Comparison of ENCODE assay signal across 14 mouse cellular contexts in the genomic region with DNA sequence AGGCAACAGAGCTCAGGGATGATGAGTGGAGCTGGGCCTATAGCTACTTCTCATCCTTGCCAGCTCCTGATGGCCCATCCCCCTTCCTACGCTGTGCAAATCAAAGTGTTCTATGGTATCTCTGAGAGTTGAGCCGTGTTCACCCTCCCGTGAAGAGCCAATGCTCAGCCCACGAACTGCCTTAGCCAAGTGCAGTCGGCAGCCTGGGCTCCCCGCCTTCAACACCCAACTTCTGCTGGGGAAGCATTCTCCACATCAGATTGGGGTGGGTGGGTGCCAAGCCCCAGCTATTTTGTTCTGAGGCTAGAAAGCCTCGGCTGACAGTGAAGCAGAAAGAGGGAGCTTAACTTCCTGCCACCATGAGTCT. TPM values are rescaled to one million over a fixed set of nuclear protein-coding genes. Genes with fewer than 3 reads are reported as not detected.
DNase-seq lines count a peak whose midpoint lies in the region; ATAC-seq lines count a peak whose summit lies in the region.
"Had no signal": no experiment of that assay in that cellular context is flagged by ENCODE, and none has a peak within 500 bp of the region (broad histone marks: within the 10 kb centered on the region; RNA-seq: fewer than 3 reads in every experiment).

No protein-coding gene starts in this region.

- no peak overlapping the region for H3K27ac ChIP-seq in kidney, embryonic 16.5 days (ENCODE audit: low read length)
- H3K27ac ChIP-seq in kidney, embryonic 15.5 days, result no peak overlapping the region
- H3K27ac ChIP-seq: limb, embryonic 13.5 days had no signal

- 55% methylated on average over 7 of the region's 7 CpGs for WGBS in kidney, embryonic 16.5 days
- 56% methylated on average over 7 of the region's 7 CpGs for WGBS in kidney, embryonic 15.5 days

- H3K4me1 ChIP-seq in kidney, embryonic 16.5 days (ENCODE audit: insufficient read depth, low read length), result peaks cover 4% of the 10 kb centered on the region
- peaks cover 14% of the 10 kb centered on the region for H3K4me1 ChIP-seq in kidney, embryonic 15.5 days

- ATAC-seq in kidney, embryonic 16.5 days (ENCODE audit: low FRiP score, low TSS enrichment), result 0 out of 2 replicates have a peak, but pooled peaks have one; percentile 31
- ATAC-seq in kidney, embryonic 15.5 days (replicated peaks; ENCODE audit: low FRiP score), result no peak
- peak; percentile 92 for ATAC-seq in frontal cortex, adult (ENCODE audit: low TSS enrichment)

- H3K36me3 ChIP-seq in kidney, embryonic 16.5 days (ENCODE audit: insufficient read depth, low read length), result no peaks in the 10 kb centered on the region
- no peaks in the 10 kb centered on the region for H3K36me3 ChIP-seq in kidney, embryonic 15.5 days
- H3K36me3 ChIP-seq: limb, embryonic 13.5 days had no signal

- H3K9ac ChIP-seq in kidney, embryonic 16.5 days (replicated peaks; ENCODE audit: low read length), result no peak overlapping the region
- H3K9ac ChIP-seq in kidney, embryonic 15.5 days, result no peak overlapping the region
- H3K9ac ChIP-seq: limb, embryonic 13.5 days had no signal

- no peaks in the 10 kb centered on the region for H3K9me3 ChIP-seq in kidney, embryonic 16.5 days (ENCODE audit: low read length)
- no peaks in the 10 kb centered on the region for H3K9me3 ChIP-seq in kidney, embryonic 15.5 days (replicated peaks)
- H3K9me3 ChIP-seq: limb, embryonic 13.5 days had no signal

- no peak overlapping the region for H3K4me2 ChIP-seq in kidney, embryonic 16.5 days (replicated peaks; ENCODE audit: low read depth, low read length)
- no peak overlapping the region for H3K4me2 ChIP-seq in kidney, embryonic 15.5 days
- H3K4me2 ChIP-seq: heart, embryonic 11.5 days; limb, embryonic 13.5 days had no signal

- peak; percentile 54 to 60 for DNase-seq in layer of hippocampus, postnatal 36 days
- peak; percentile 65 to 77 for DNase-seq in right cerebral cortex, postnatal 36 days (ENCODE audit: low spot score in 2 of 2)
- DNase-seq in adrenal gland, adult 8-10 months, result no peak
- DNase-seq in embryo, embryonic 10 days (ENCODE audit: low spot score), result no peak
- DNase-seq in heart, postnatal 4 days, result no peak
- DNase-seq: lung, adult 2 months had no signal

- no peaks in the 10 kb centered on the region for H3K27me3 ChIP-seq in kidney, embryonic 16.5 days (ENCODE audit: insufficient read depth, low read length)
- no peaks in the 10 kb centered on the region for H3K27me3 ChIP-seq in kidney, embryonic 15.5 days
- H3K27me3 ChIP-seq: limb, embryonic 13.5 days had no signal

- no peak overlapping the region for H3K4me3 ChIP-seq in kidney, embryonic 16.5 days (ENCODE audit: low read length)
- no peak overlapping the region for H3K4me3 ChIP-seq in kidney, embryonic 15.5 days (replicated peaks)
- H3K4me3 ChIP-seq: gastrocnemius, adult 2 months; limb, embryonic 13.5 days had no signal

RNA-seq across cellular contexts. Expression of gene Grap, which starts 4.3 kb away (rescaled TPM):
- 13.6 and 16.3 TPM in 2 replicates for polyA plus RNA-seq in kidney, embryonic 16.5 days (2015; fragmentation: Nextera tagmentation; extraction: Ambion mirVana)
- 12.9 and 13.0 TPM in 2 replicates for polyA plus RNA-seq in kidney, embryonic 15.5 days (2015; fragmentation: Nextera tagmentation; extraction: Ambion mirVana)
- 1 to 10 TPM; 4.5 to 6.9 TPM for total RNA-seq in layer of hippocampus, postnatal 36 days (2021)
- total RNA-seq in adrenal gland, adult 8-10 months (2022), result 10 to 100 TPM in 3 of 4 experiments, 1 to 10 TPM in 1; 9.4 to 12.4 (median 11.9) TPM
- 10 to 100 TPM in 1 of 2 experiments, 1 to 10 TPM in 1; 8.8 to 10.4 TPM for total RNA-seq in heart, postnatal 4 days (2021)

RNA-seq across cellular contexts. Expression of gene Fam83g, which starts 35.2 kb away (rescaled TPM):
- 3.0 and 3.1 TPM in 2 replicates for polyA plus RNA-seq in kidney, embryonic 16.5 days (2015; fragmentation: Nextera tagmentation; extraction: Ambion mirVana)
- polyA plus RNA-seq in kidney, embryonic 15.5 days (2015; fragmentation: Nextera tagmentation; extraction: Ambion mirVana), result 2.2 and 2.8 TPM in 2 replicates
- total RNA-seq in layer of hippocampus, postnatal 36 days (2021), result not detected
- 1 to 10 TPM; 1.7 to 2.9 (median 2.3) TPM for total RNA-seq in adrenal gland, adult 8-10 months (2022)
- total RNA-seq in heart, postnatal 4 days (2021), result under 1 TPM; 0.17 to 0.25 TPM
- total RNA-seq: megakaryocyte, adult 5-6 weeks; monocyte, adult 5-6 weeks had no signal

Comparison
In these comparisons a context has a peak if more than half of its experiments do, and no peak if none do; other contexts are left out.
1. DNase-seq: peak in layer of hippocampus, postnatal 36 days (2 of 2) and right cerebral cortex, postnatal 36 days (2 of 2); none in adrenal gland, adult 8-10 months (single experiment), embryo, embryonic 10 days (single experiment) and heart, postnatal 4 days (single experiment).